Mouse (Mus musculus) myocyte (in vitro differentiated cells): ENCODE results near the gene Lrit3. TPM values are rescaled to one million over a fixed set of nuclear protein-coding genes. Genes with fewer than 3 reads are reported as not detected.

Experiments used
- H3K27me3 ChIP-seq: one replicate; pipeline ENCODE4 v1.6.1; 2011; ENCODE audit not compliant: control insufficient read depth, insufficient read depth, insufficient read length
- H3K36me3 ChIP-seq: one replicate; pipeline ENCODE4 v1.6.1; 2011; ENCODE audit not compliant: control insufficient read depth, insufficient read depth
- H3K4me2 ChIP-seq: one replicate; pipeline ENCODE4 v1.6.1; 2011; ENCODE audit warnings: low read depth, control low read depth
- H3K4me3 ChIP-seq: one replicate; pipeline ENCODE4 v1.5.1; 2011; ENCODE audit warnings: mild to moderate bottlenecking, control low read depth, moderate library complexity
- H3K79me2 ChIP-seq: one replicate; pipeline ENCODE4 v1.6.1; 2011; ENCODE audit not compliant: control insufficient read depth, insufficient read depth
- H3ac ChIP-seq: one replicate; pipeline ENCODE4 v1.6.1; 2011; ENCODE audit not compliant: control insufficient read depth, insufficient read length
- CEBPB ChIP-seq: IDR thresholded peaks from 2 replicates; pipeline ENCODE4 v1.6.1; 2011; ENCODE audit warnings: mild to moderate bottlenecking, moderate library complexity; ENCODE audit not compliant: poor library complexity, insufficient read depth, severe bottlenecking
- E2F4 ChIP-seq: IDR thresholded peaks from one replicate; pipeline ENCODE4 v1.6.1; 2011; ENCODE audit warnings: mild to moderate bottlenecking, control low read depth, moderate library complexity; ENCODE audit not compliant: insufficient read depth
- MAX ChIP-seq: IDR thresholded peaks from one replicate; pipeline ENCODE4 v1.6.1; 2011; ENCODE audit warnings: low read depth, mild to moderate bottlenecking, control low read depth
- MYOD1 ChIP-seq, 3 experiments: IDR thresholded peaks; one replicate each; pipeline ENCODE4 v1.6.1; 2011; ENCODE audit warnings: control low read depth in 2 of 3, low read depth in 2 of 3, mild to moderate bottlenecking in 2 of 3, moderate library complexity in 1 of 3; ENCODE audit not compliant: insufficient read length in 2 of 3, control insufficient read depth in 1 of 3
- MYOG ChIP-seq, 3 experiments: IDR thresholded peaks; one replicate each; pipeline ENCODE4 v1.6.1; 2011; ENCODE audit warnings: control low read depth in 2 of 3, low read depth in 2 of 3, mild to moderate bottlenecking in 2 of 3; ENCODE audit not compliant: insufficient read length in 2 of 3, control insufficient read depth in 1 of 3, insufficient read depth in 1 of 3
- POLR2A ChIP-seq: IDR thresholded peaks from one replicate; pipeline ENCODE4 v1.6.1; 2011; ENCODE audit warnings: low read depth, mild to moderate bottlenecking, control low read depth, moderate library complexity; ENCODE audit not compliant: insufficient read length
- POLR2AphosphoS2 ChIP-seq: IDR thresholded peaks from one replicate; pipeline ENCODE4 v1.6.1; 2011; ENCODE audit warnings: low read depth, control low read depth; ENCODE audit not compliant: insufficient read length
- REST ChIP-seq: IDR thresholded peaks from one replicate; pipeline ENCODE4 v1.6.1; 2011; ENCODE audit warnings: mild to moderate bottlenecking, control low read depth, moderate library complexity; ENCODE audit not compliant: insufficient read depth, insufficient read length
- SRF ChIP-seq: IDR thresholded peaks from one replicate; pipeline ENCODE4 v1.6.1; 2011; ENCODE audit warnings: low read depth; ENCODE audit not compliant: control insufficient read depth, insufficient read length
- TCF12 ChIP-seq: IDR thresholded peaks from one replicate; pipeline ENCODE4 v1.6.1; 2011; ENCODE audit warnings: mild to moderate bottlenecking, control low read depth; ENCODE audit not compliant: poor library complexity, insufficient read depth, severe bottlenecking
- TCF3 ChIP-seq: IDR thresholded peaks from one replicate; pipeline ENCODE4 v1.6.1; 2011; ENCODE audit warnings: low read depth, control low read depth; ENCODE audit not compliant: insufficient read length
- USF1 ChIP-seq: IDR thresholded peaks from one replicate; pipeline ENCODE4 v1.6.1; 2011; ENCODE audit warnings: low read depth, mild to moderate bottlenecking, control low read depth, moderate library complexity
- polyA plus RNA-seq: library from polyadenylated mRNA; unstranded; fragments of >200 nt; fragmentation: generic; extraction: Trizol; gene quantifications from one replicate; pipeline ENCODE4 v1.2.1, GENCODE M21; 2012; ENCODE audit warnings: missing spikeins

Lrit3 gene
- polyA plus RNA-seq, 1 experiment, result not detected

DNA sequence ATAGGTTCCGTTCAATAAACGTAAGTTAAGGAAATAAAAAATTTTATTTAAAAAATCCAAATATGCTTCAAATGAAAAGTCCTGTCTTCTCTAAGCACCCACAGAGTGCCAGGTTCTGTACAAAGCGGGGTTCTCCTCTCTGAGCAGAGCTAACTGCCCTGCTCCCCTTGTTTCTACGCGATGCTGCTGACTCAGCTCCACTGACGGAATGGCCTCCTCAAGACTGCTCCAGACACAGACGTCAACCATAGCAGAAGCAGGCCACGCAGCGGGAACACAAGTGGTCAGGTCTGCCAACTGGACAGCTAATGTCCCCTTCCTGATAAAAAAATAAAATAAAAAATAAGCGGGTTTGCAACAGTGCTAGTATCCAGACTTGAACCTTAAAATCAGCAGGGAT is 21.1 kb upstream of the Lrit3 start:
- H3K36me3 ChIP-seq, result peaks cover 5% of the 10 kb centered on the region
- TF ChIP-seq E2F4 (no peak), CEBPB (no peak), REST (no peak), TCF3 (no peak), MYOD1 (IDR thresholded peaks at IDR 0.05; ENCODE audit: control insufficient read depth in 1 of 3, insufficient read length in 2 of 3, low read depth in 2 of 3) (no peak), POLR2AphosphoS2 (no peak), MAX (no peak), USF1 (no peak), TCF12 (no peak), POLR2A (no peak), SRF (no peak), MYOG (IDR thresholded peaks at IDR 0.05; ENCODE audit: control insufficient read depth in 1 of 3, insufficient read depth in 1 of 3, insufficient read length in 2 of 3, low read depth in 2 of 3) (no peak)
- no peak overlapping the region for H3K4me3 ChIP-seq
- H3ac ChIP-seq, result no peak overlapping the region
- H3K4me2 ChIP-seq, result no peak overlapping the region
- no peaks in the 10 kb centered on the region for H3K27me3 ChIP-seq
- H3K79me2 ChIP-seq, result peaks cover 30% of the 10 kb centered on the region

DNA sequence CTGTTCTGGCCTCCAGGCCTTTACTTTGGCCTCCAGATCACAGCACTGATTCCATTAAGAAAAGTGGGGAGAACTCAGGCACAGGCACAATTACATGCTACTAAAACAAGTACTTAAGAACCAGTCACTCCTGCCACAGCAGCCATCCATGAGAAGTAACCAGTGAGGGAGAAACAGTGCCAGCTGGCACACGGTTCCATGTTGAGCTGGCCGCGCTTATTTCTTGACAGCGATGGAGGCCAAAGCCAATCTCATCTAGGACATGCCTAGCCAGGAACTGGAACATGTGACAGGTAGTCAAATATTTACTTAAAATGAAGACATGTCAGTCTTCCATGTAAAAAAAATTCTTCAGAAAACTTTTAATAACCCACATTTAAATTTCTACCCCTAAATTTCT is 20.3 kb upstream of the Lrit3 start:
- Histone ChIP-seq H3K4me2 (no peak overlapping the region), H3K36me3 (peaks cover 5% of the 10 kb centered on the region), H3K79me2 (peaks cover 23% of the 10 kb centered on the region), H3K4me3 (no peak overlapping the region), H3ac (no peak overlapping the region), H3K27me3 (no peaks in the 10 kb centered on the region)
- TF ChIP-seq MAX, result no peak
- TF ChIP-seq TCF12, result no peak
- no peak for TF ChIP-seq USF1
- TF ChIP-seq POLR2AphosphoS2, result no peak
- no peak for TF ChIP-seq CEBPB
- no peak for TF ChIP-seq REST
- no peak for TF ChIP-seq MYOG (IDR thresholded peaks at IDR 0.05; ENCODE audit: control insufficient read depth in 1 of 3, insufficient read depth in 1 of 3, insufficient read length in 2 of 3, low read depth in 2 of 3)
- TF ChIP-seq POLR2A, result no peak
- no peak for TF ChIP-seq TCF3
- TF ChIP-seq SRF, result no peak
- TF ChIP-seq E2F4, result no peak

DNA sequence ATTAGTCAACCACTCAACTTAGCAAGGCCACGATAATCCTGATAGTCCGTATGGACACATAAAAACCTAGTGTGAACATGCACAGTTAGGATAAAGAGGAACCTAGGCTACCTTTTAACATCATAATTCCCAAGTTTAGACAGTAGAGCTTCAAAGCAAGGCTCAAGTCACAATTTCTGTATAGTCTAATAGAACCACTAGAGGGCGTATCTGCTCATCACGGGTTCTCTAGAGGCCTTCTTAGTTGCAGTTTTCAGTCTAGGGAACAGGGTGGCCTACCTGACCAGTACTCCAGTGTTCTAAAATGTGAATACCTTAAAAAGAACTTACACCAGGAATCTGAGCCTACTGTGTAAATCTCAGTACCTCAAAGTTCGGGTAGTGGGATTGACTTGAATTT is 19.5 kb upstream of the Lrit3 start:
- H3ac ChIP-seq, result no peak overlapping the region
- no peaks in the 10 kb centered on the region for H3K27me3 ChIP-seq
- no peak overlapping the region for H3K4me3 ChIP-seq
- H3K79me2 ChIP-seq, result peaks cover 14% of the 10 kb centered on the region
- H3K36me3 ChIP-seq, result peaks cover 5% of the 10 kb centered on the region
- TF ChIP-seq REST (no peak), MYOD1 (IDR thresholded peaks at IDR 0.05; ENCODE audit: control insufficient read depth in 1 of 3, insufficient read length in 2 of 3, low read depth in 2 of 3) (no peak), USF1 (no peak), SRF (no peak), MYOG (IDR thresholded peaks at IDR 0.05; ENCODE audit: control insufficient read depth in 1 of 3, insufficient read depth in 1 of 3, insufficient read length in 2 of 3, low read depth in 2 of 3) (no peak), POLR2AphosphoS2 (no peak), MAX (no peak), TCF3 (no peak), TCF12 (no peak), POLR2A (no peak), E2F4 (no peak), CEBPB (no peak)
- H3K4me2 ChIP-seq, result no peak overlapping the region

DNA sequence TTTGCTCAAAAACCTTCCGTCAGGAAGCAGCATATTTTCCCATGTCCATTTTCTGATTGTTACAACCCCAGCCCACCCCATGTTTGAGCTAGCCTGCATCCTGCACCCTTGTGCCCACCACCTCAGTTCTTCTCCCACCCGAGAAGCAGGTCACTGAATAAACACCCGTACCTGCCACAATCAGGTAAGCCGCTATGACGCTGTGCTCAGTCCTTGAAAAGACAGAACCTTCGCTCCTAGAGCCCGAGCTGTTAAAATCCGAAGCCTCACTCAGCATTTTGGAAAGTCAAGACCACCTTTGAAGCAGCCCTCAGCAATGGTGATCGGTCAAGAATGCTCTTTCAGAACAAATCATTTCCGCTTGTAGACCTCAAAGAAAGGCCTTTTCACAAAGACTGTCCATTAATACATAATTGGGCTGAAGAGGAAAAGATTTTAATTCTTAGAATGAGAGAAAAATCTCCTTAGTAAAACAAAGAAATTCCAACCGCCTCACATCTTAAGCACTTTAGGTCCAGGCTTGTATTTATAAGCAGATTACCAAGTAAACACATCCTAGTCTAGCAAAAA is 18.5 kb upstream of the Lrit3 start, which contains the start of gene Rrh:
Rrh (minus strand) TSS at position 382 of the 570 bp plus-strand sequence.
- H3K27me3 ChIP-seq, result no peaks in the 10 kb centered on the region
- peaks cover 5% of the 10 kb centered on the region for H3K36me3 ChIP-seq
- H3K79me2 ChIP-seq, result peaks cover 4% of the 10 kb centered on the region
- H3K4me3 ChIP-seq, result no peak within 1 kb of the TSS
- TF ChIP-seq USF1 (no peak), MYOG (IDR thresholded peaks at IDR 0.05; ENCODE audit: control insufficient read depth in 1 of 3, insufficient read depth in 1 of 3, insufficient read length in 2 of 3, low read depth in 2 of 3) (no peak), SRF (no peak), POLR2A (no peak), REST (no peak), TCF12 (no peak), CEBPB (no peak), MYOD1 (IDR thresholded peaks at IDR 0.05; ENCODE audit: control insufficient read depth in 1 of 3, insufficient read length in 2 of 3, low read depth in 2 of 3) (no peak), MAX (no peak), POLR2AphosphoS2 (no peak), E2F4 (no peak), TCF3 (no peak)
- H3ac ChIP-seq, result no peak within 1 kb of the TSS
- H3K4me2 ChIP-seq, result no peak within 1 kb of the TSS
